Mouse (Mus musculus) brain, embryonic 14.5 days (tissue): ENCODE measurements around the gene Hmmr.

Experiments
- CTCF ChIP-seq: fragments of 200-500 bp; IDR thresholded peaks from 2 replicates; pipeline ENCODE4 v1.5.1; 2012; ENCODE audit warnings: inconsistent platforms, mild to moderate bottlenecking, moderate library complexity, borderline replicate concordance; ENCODE audit not compliant: insufficient read depth, insufficient read length; ENCODE audit errors: extremely low read depth
- POLR2A ChIP-seq: fragments of 200-500 bp; IDR thresholded peaks from 2 replicates; pipeline ENCODE4 v1.6.1; 2012; ENCODE audit warnings: mild to moderate bottlenecking, inconsistent platforms, borderline replicate concordance; ENCODE audit not compliant: poor library complexity, insufficient read depth, insufficient read length, severe bottlenecking; ENCODE audit errors: extremely low read depth

DNA sequence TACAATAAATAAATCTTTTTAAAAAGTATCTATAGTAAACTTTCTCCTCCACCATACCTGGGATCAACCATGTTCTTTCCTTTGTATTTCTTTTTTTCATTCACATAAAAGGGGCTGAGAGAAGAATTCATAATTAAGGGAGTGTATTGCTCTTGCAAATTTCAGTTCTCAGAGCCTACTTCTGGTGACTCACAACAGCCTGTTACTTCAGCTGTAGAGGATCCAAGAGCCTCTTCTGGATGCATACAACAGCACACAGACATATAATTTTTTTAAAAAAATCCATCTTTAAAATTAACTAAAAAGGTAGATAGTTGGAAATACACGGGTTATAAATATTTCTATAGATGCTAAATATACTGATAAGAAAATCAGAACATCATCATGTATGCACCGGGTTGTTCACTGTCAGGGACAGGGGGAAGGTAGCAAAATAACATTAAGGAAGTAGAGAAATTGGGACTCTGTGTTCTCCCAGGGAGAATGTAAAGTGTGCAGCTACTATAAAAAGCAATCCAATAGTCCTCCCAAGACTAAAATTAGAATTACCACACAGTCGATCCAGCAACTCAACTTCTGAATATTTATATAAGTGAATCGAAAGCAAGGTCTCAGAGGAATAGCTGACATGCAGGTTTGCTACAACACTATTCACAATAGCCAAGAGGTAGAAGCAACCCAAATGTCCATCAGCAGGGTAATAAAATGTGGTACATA is 58.0 kb downstream of the Hmmr start:
- TF ChIP-seq POLR2A: no peak
- no peak for TF ChIP-seq CTCF
